Mouse (Mus musculus): ENCODE measurements at regions not wholly inside any gene's neighbourhood (a gene's known extent, or its start where the extent isn't known, plus 50 kb on each side); places are given as distances from the start of the nearest gene placed in this dataset.
"Not testable (repeated sequence)": the region's sequence is repeated elsewhere in the genome, so short reads cannot be mapped to it uniquely, and the experiment has no call there.

- no peaks in the 10 kb centered on the region for H3K9me3 ChIP-seq (replicated peaks; ENCODE audit: control insufficient read depth, insufficient read depth, low read length, poor library complexity, severe bottlenecking)
- H3K9ac ChIP-seq (ENCODE audit: low read depth, poor library complexity, severe bottlenecking) = no peak overlapping the region
- H3K4me3 ChIP-seq (ENCODE audit: low read depth, low read length) = no peak overlapping the region
- H3K4me1 ChIP-seq (ENCODE audit: control insufficient read depth, insufficient read depth, low read length) = no peaks in the 10 kb centered on the region
- no peaks in the 10 kb centered on the region for H3K36me3 ChIP-seq (ENCODE audit: control insufficient read depth, insufficient read depth, low read length, poor library complexity, severe bottlenecking)
- H3K27ac ChIP-seq (ENCODE audit: insufficient read depth, low read length) = no peak overlapping the region
- no peak for TF ChIP-seq EP300 (IDR thresholded peaks at IDR 0.05; ENCODE audit: insufficient read depth, low read depth, low read length)
- no peak for TF ChIP-seq CTCF (IDR thresholded peaks at IDR 0.05; ENCODE audit: low read depth, low read length)
- TF ChIP-seq POLR2A (IDR thresholded peaks at IDR 0.05; ENCODE audit: insufficient read depth, low read length) = no peak
- no peaks in the 10 kb centered on the region for H3K27me3 ChIP-seq (ENCODE audit: control insufficient read depth, insufficient read depth, low read length, poor library complexity, severe bottlenecking)
These were observed 374.4 kb upstream of the Clnk start for GRCm38 (mm10) chr5:39251021-39251420.

GRCm38 (mm10) chr5:39219698-39220097 is 343.1 kb upstream of the Clnk start:
- H3K9ac ChIP-seq (ENCODE audit: low read depth, poor library complexity, severe bottlenecking) = no peak overlapping the region
- TF ChIP-seq POLR2A (IDR thresholded peaks at IDR 0.05; ENCODE audit: insufficient read depth, low read length) = no peak
- TF ChIP-seq EP300 (IDR thresholded peaks at IDR 0.05; ENCODE audit: insufficient read depth, low read depth, low read length) = no peak
- TF ChIP-seq CTCF (IDR thresholded peaks at IDR 0.05; ENCODE audit: low read depth, low read length) = no peak
- H3K4me1 ChIP-seq (ENCODE audit: control insufficient read depth, insufficient read depth, low read length) = no peaks in the 10 kb centered on the region
- H3K27ac ChIP-seq (ENCODE audit: insufficient read depth, low read length) = no peak overlapping the region
- no peaks in the 10 kb centered on the region for H3K36me3 ChIP-seq (ENCODE audit: control insufficient read depth, insufficient read depth, low read length, poor library complexity, severe bottlenecking)
- peaks cover 9% of the 10 kb centered on the region for H3K9me3 ChIP-seq (replicated peaks; ENCODE audit: control insufficient read depth, insufficient read depth, low read length, poor library complexity, severe bottlenecking)
- no peaks in the 10 kb centered on the region; the same call in 1 of the 2 replicates for H3K27me3 ChIP-seq (ENCODE audit: control insufficient read depth, insufficient read depth, low read length, poor library complexity, severe bottlenecking)
- no peak overlapping the region for H3K4me3 ChIP-seq (ENCODE audit: low read depth, low read length)

- Histone ChIP-seq H3K4me3 (ENCODE audit: low read depth, low read length) (no peak overlapping the region), H3K4me1 (ENCODE audit: control insufficient read depth, insufficient read depth, low read length) (no peaks in the 10 kb centered on the region), H3K9ac (ENCODE audit: low read depth, poor library complexity, severe bottlenecking) (no peak overlapping the region), H3K9me3 (replicated peaks; ENCODE audit: control insufficient read depth, insufficient read depth, low read length, poor library complexity, severe bottlenecking) (no peaks in the 10 kb centered on the region), H3K27ac (ENCODE audit: insufficient read depth, low read length) (no peak overlapping the region), H3K27me3 (ENCODE audit: control insufficient read depth, insufficient read depth, low read length, poor library complexity, severe bottlenecking) (no peaks in the 10 kb centered on the region), H3K36me3 (ENCODE audit: control insufficient read depth, insufficient read depth, low read length, poor library complexity, severe bottlenecking) (no peaks in the 10 kb centered on the region)
- TF ChIP-seq EP300 (IDR thresholded peaks at IDR 0.05; ENCODE audit: insufficient read depth, low read depth, low read length) = no peak
- no peak for TF ChIP-seq POLR2A (IDR thresholded peaks at IDR 0.05; ENCODE audit: insufficient read depth, low read length)
- no peak for TF ChIP-seq CTCF (IDR thresholded peaks at IDR 0.05; ENCODE audit: low read depth, low read length)
These were observed 339.7 kb upstream of the Clnk start for GRCm38 (mm10) chr5:39216326-39216725.

- H3K4me1 ChIP-seq (ENCODE audit: control insufficient read depth, insufficient read depth, low read length) = no peaks in the 10 kb centered on the region
- H3K27me3 ChIP-seq (ENCODE audit: control insufficient read depth, insufficient read depth, low read length, poor library complexity, severe bottlenecking) = no peaks in the 10 kb centered on the region
- H3K27ac ChIP-seq (ENCODE audit: insufficient read depth, low read length) = no peak overlapping the region
- H3K4me3 ChIP-seq (ENCODE audit: low read depth, low read length) = no peak overlapping the region
- no peaks in the 10 kb centered on the region for H3K9me3 ChIP-seq (replicated peaks; ENCODE audit: control insufficient read depth, insufficient read depth, low read length, poor library complexity, severe bottlenecking)
- no peak overlapping the region for H3K9ac ChIP-seq (ENCODE audit: low read depth, poor library complexity, severe bottlenecking)
- TF ChIP-seq CTCF (IDR thresholded peaks at IDR 0.05; ENCODE audit: low read depth, low read length) (no peak), POLR2A (IDR thresholded peaks at IDR 0.05; ENCODE audit: insufficient read depth, low read length) (no peak)
- no peaks in the 10 kb centered on the region for H3K36me3 ChIP-seq (ENCODE audit: control insufficient read depth, insufficient read depth, low read length, poor library complexity, severe bottlenecking)
These were observed 338.4 kb upstream of the Clnk start for GRCm38 (mm10) chr5:39215016-39215415.

- Histone ChIP-seq H3K4me1 (ENCODE audit: control insufficient read depth, insufficient read depth, low read length) (no peaks in the 10 kb centered on the region), H3K36me3 (ENCODE audit: control insufficient read depth, insufficient read depth, low read length, poor library complexity, severe bottlenecking) (no peaks in the 10 kb centered on the region), H3K4me3 (ENCODE audit: low read depth, low read length) (no peak overlapping the region), H3K9ac (ENCODE audit: low read depth, poor library complexity, severe bottlenecking) (no peak overlapping the region), H3K27ac (ENCODE audit: insufficient read depth, low read length) (no peak overlapping the region), H3K27me3 (ENCODE audit: control insufficient read depth, insufficient read depth, low read length, poor library complexity, severe bottlenecking) (no peaks in the 10 kb centered on the region), H3K9me3 (replicated peaks; ENCODE audit: control insufficient read depth, insufficient read depth, low read length, poor library complexity, severe bottlenecking) (no peaks in the 10 kb centered on the region)
- no peak for TF ChIP-seq EP300 (IDR thresholded peaks at IDR 0.05; ENCODE audit: insufficient read depth, low read depth, low read length)
- TF ChIP-seq CTCF (IDR thresholded peaks at IDR 0.05; ENCODE audit: low read depth, low read length) = no peak
- TF ChIP-seq POLR2A (IDR thresholded peaks at IDR 0.05; ENCODE audit: insufficient read depth, low read length) = no peak
These were observed 335.9 kb upstream of the Clnk start for GRCm38 (mm10) chr5:39212550-39212949.

GRCm38 (mm10) chr5:39198856-39199255 is 322.2 kb upstream of the Clnk start:
- H3K4me1 ChIP-seq (ENCODE audit: control insufficient read depth, insufficient read depth, low read length) = no peaks in the 10 kb centered on the region
- TF ChIP-seq CTCF (IDR thresholded peaks at IDR 0.05; ENCODE audit: low read depth, low read length) (no peak), POLR2A (IDR thresholded peaks at IDR 0.05; ENCODE audit: insufficient read depth, low read length) (no peak), EP300 (IDR thresholded peaks at IDR 0.05; ENCODE audit: insufficient read depth, low read depth, low read length) (no peak)

GRCm38 (mm10) chr5:39191153-39191552 is 314.5 kb upstream of the Clnk start:
- not testable (repeated sequence) for H3K9me3 ChIP-seq (replicated peaks; ENCODE audit: control insufficient read depth, insufficient read depth, low read length, poor library complexity, severe bottlenecking); H3K9ac ChIP-seq (ENCODE audit: low read depth, poor library complexity, severe bottlenecking); H3K4me1 ChIP-seq (ENCODE audit: control insufficient read depth, insufficient read depth, low read length); H3K36me3 ChIP-seq (ENCODE audit: control insufficient read depth, insufficient read depth, low read length, poor library complexity, severe bottlenecking); H3K27ac ChIP-seq (ENCODE audit: insufficient read depth, low read length); H3K27me3 ChIP-seq (ENCODE audit: control insufficient read depth, insufficient read depth, low read length, poor library complexity, severe bottlenecking); H3K4me3 ChIP-seq (ENCODE audit: low read depth, low read length)

More at GRCm38 (mm10) chr5:39198856-39199255, 322.2 kb upstream of the Clnk start:
- H3K4me3 ChIP-seq (ENCODE audit: low read depth, low read length) = no peak overlapping the region
- no peak overlapping the region for H3K27ac ChIP-seq (ENCODE audit: insufficient read depth, low read length)
- no peaks in the 10 kb centered on the region for H3K27me3 ChIP-seq (ENCODE audit: control insufficient read depth, insufficient read depth, low read length, poor library complexity, severe bottlenecking)
- H3K9ac ChIP-seq (ENCODE audit: low read depth, poor library complexity, severe bottlenecking) = no peak overlapping the region
- no peaks in the 10 kb centered on the region for H3K36me3 ChIP-seq (ENCODE audit: control insufficient read depth, insufficient read depth, low read length, poor library complexity, severe bottlenecking)
- H3K9me3 ChIP-seq (replicated peaks; ENCODE audit: control insufficient read depth, insufficient read depth, low read length, poor library complexity, severe bottlenecking) = peaks cover 2% of the 10 kb centered on the region; the same call in 1 of the 2 replicates

Measured in ES-Bruce4 (cell line).